ENCODE assay signal across 8 mouse cellular contexts in the genomic region with DNA sequence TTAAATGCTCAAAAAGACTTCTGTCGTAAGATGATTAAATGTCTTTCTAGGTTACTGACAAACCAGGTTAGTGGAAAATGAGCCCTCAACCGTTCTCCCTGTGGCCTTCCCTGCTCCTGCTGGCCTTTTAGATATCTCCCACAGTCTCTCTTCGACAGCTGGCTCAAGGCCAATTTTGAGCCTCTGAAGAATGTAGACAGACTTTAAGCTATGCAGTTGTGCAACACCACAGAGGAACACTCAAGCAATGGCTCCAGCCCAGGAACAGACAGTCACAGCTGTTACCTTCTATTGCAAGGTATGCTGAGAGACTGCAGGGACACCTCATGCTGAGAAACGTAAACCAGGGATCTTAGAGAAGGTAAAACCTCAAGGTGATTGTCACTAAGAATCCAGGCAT.
DNase-seq lines count a peak whose midpoint lies in the region; ATAC-seq and TF ChIP-seq lines count a peak whose summit lies in the region.

No protein-coding gene starts in this region.

- H3K27ac ChIP-seq in heart, embryonic 13.5 days (replicated peaks) = peak overlapping the region; percentile 82
- no peak overlapping the region for H3K27ac ChIP-seq in limb, embryonic 14.5 days (replicated peaks; ENCODE audit: low read depth, low read length)
- no peak overlapping the region for H3K27ac ChIP-seq in stomach, postnatal 0 days (replicated peaks)

- H3K27me3 ChIP-seq in heart, embryonic 13.5 days (replicated peaks) = no peaks in the 10 kb centered on the region
- no peaks in the 10 kb centered on the region for H3K27me3 ChIP-seq in limb, embryonic 14.5 days (ENCODE audit: control insufficient read depth, insufficient read depth, low read length)
- H3K27me3 ChIP-seq in stomach, postnatal 0 days (ENCODE audit: control insufficient read depth, insufficient read depth, low read length) = no peaks in the 10 kb centered on the region

- no peak for TF ChIP-seq CTCF in stomach, postnatal 0 days (IDR thresholded peaks at IDR 0.05; ENCODE audit: low read depth)

- peak overlapping the region; percentile 33 for H3K4me2 ChIP-seq in heart, embryonic 13.5 days
- H3K4me2 ChIP-seq in limb, embryonic 14.5 days (replicated peaks; ENCODE audit: low read depth, low read length, severe bottlenecking) = no peak overlapping the region
- no peak overlapping the region for H3K4me2 ChIP-seq in stomach, postnatal 0 days (replicated peaks; ENCODE audit: low read depth)

- no peaks in the 10 kb centered on the region for H3K36me3 ChIP-seq in heart, embryonic 13.5 days
- no peaks in the 10 kb centered on the region for H3K36me3 ChIP-seq in limb, embryonic 14.5 days (ENCODE audit: control insufficient read depth, insufficient read depth, low read length)
- no peaks in the 10 kb centered on the region for H3K36me3 ChIP-seq in stomach, postnatal 0 days (ENCODE audit: control insufficient read depth, insufficient read depth, low read length)

- no peaks in the 10 kb centered on the region for H3K9me3 ChIP-seq in heart, embryonic 13.5 days
- H3K9me3 ChIP-seq in limb, embryonic 14.5 days (ENCODE audit: control insufficient read depth, low read length) = no peaks in the 10 kb centered on the region
- no peaks in the 10 kb centered on the region for H3K9me3 ChIP-seq in stomach, postnatal 0 days (ENCODE audit: control insufficient read depth, low read length)

- no peak overlapping the region for H3K4me3 ChIP-seq in heart, embryonic 13.5 days
- no peak overlapping the region for H3K4me3 ChIP-seq in limb, embryonic 14.5 days (replicated peaks; ENCODE audit: low read length)
- no peak overlapping the region for H3K4me3 ChIP-seq in stomach, postnatal 0 days (ENCODE audit: low read depth, low read length)

- TF ChIP-seq EP300 in stomach, postnatal 0 days (optimal IDR thresholded peaks at IDR 0.05) = no peak

- no peak overlapping the region for H3K9ac ChIP-seq in heart, embryonic 13.5 days
- no peak overlapping the region for H3K9ac ChIP-seq in limb, embryonic 14.5 days (ENCODE audit: low read depth, low read length, severe bottlenecking)
- H3K9ac ChIP-seq in stomach, postnatal 0 days (ENCODE audit: low read length) = no peak overlapping the region

- peak; percentile 14 for DNase-seq in embryo, embryonic 11.5 days (ENCODE audit: low read depth, low spot score)
- DNase-seq in embryo, embryonic 10 days (ENCODE audit: low spot score) = no peak
- DNase-seq in adrenal gland, adult 2 months = peak; percentile 60
- peak; percentile 31 for DNase-seq in limb, embryonic 14.5 days (ENCODE audit: low spot score)
- peak; percentile 32 for DNase-seq in stomach, postnatal 0 days (ENCODE audit: low spot score)
- DNase-seq in right cerebral cortex, adult 2 months (ENCODE audit: low spot score in 2 of 2) = no peak
- DNase-seq in frontal cortex, postnatal 25 days (ENCODE audit: low spot score in 2 of 2) = no peak

- TF ChIP-seq POLR2A in limb, embryonic 14.5 days (IDR thresholded peaks at IDR 0.05; ENCODE audit: borderline replicate concordance, extremely low read depth, insufficient read depth, insufficient read length) = no peak

- WGBS in heart, embryonic 13.5 days = 11% methylated on average over 4 of the region's 4 CpGs
- 52% methylated on average over 4 of the region's 4 CpGs for WGBS in limb, embryonic 14.5 days
- 32% methylated on average over 4 of the region's 4 CpGs for WGBS in stomach, postnatal 0 days

- peaks cover 41% of the 10 kb centered on the region for H3K4me1 ChIP-seq in heart, embryonic 13.5 days
- H3K4me1 ChIP-seq in limb, embryonic 14.5 days (ENCODE audit: control insufficient read depth, insufficient read depth, low read length) = peaks cover 2% of the 10 kb centered on the region
- H3K4me1 ChIP-seq in stomach, postnatal 0 days (replicated peaks; ENCODE audit: control insufficient read depth, insufficient read depth) = 0 out of 2 replicates have a peak, but pooled peaks cover under 1% of the 10 kb centered on the region

- peak; percentile 58; the same call in 1 of the 2 replicates for ATAC-seq in heart, embryonic 13.5 days (ENCODE audit: extremely low read depth, insufficient number of reproducible peaks, low FRiP score, low TSS enrichment)
- ATAC-seq in limb, embryonic 14.5 days (ENCODE audit: low FRiP score, low read depth) = peak; percentile 69; the same call in 1 of the 2 replicates
- ATAC-seq in stomach, postnatal 0 days (ENCODE audit: low FRiP score, low TSS enrichment) = 0 out of 2 replicates have a peak, but pooled peaks have one; percentile 59

Comparison
In these comparisons a context has a peak if more than half of its experiments do, and no peak if none do; other contexts are left out.
1. DNase-seq: peak in embryo, embryonic 11.5 days (single experiment), adrenal gland, adult 2 months (single experiment), limb, embryonic 14.5 days (single experiment) and stomach, postnatal 0 days (single experiment); none in embryo, embryonic 10 days (single experiment), right cerebral cortex, adult 2 months (0 of 2) and frontal cortex, postnatal 25 days (0 of 2).
2. Peak in every context shown above with its lines, with median percentiles within 50 percentile points of each other: ATAC-seq.